Mouse (Mus musculus) liver, embryonic 12.5 days (tissue): ENCODE measurements at regions not wholly inside any gene's neighbourhood (a gene's known extent, or its start where the extent isn't known, plus 50 kb on each side); places are given as distances from the start of the nearest gene placed in this dataset.
"Not testable (repeated sequence)": the region's sequence is repeated elsewhere in the genome, so short reads cannot be mapped to it uniquely, and the experiment has no call there.

ENCODE experiments used
- ATAC-seq: fragments of 200-750 bp; cut with Nextera tagmentation; 2 replicates; pipeline ENCODE4 v1.8.0; 2017; ENCODE audit warnings: moderate number of reproducible peaks, mild to moderate bottlenecking, moderate library complexity
- H3K27ac ChIP-seq: fragments of 300-500 bp; sonication (generic); 2 replicates; pipeline ENCODE4 v1.5.1; 2016; ENCODE audit warnings: mild to moderate bottlenecking
- H3K27me3 ChIP-seq: fragments of 300-500 bp; sonication (generic); replicated peaks from 2 replicates; pipeline ENCODE4 v1.6.1; 2016; ENCODE audit warnings: mild to moderate bottlenecking, moderate library complexity
- H3K36me3 ChIP-seq: fragments of 300-500 bp; sonication (generic); 2 replicates; pipeline ENCODE4 v1.6.1; 2016; ENCODE audit warnings: mild to moderate bottlenecking, moderate library complexity
- H3K4me1 ChIP-seq: fragments of 300-500 bp; sonication (generic); 2 replicates; pipeline ENCODE4 v1.6.1; 2016
- H3K4me2 ChIP-seq: fragments of 300-500 bp; sonication (generic); 2 replicates; pipeline ENCODE4 v1.6.1; 2016; ENCODE audit warnings: mild to moderate bottlenecking, moderate library complexity
- H3K4me3 ChIP-seq: fragments of 300-500 bp; sonication (generic); 2 replicates; pipeline ENCODE4 v1.5.1; 2016; ENCODE audit warnings: mild to moderate bottlenecking, moderate library complexity
- H3K9ac ChIP-seq: fragments of 300-500 bp; sonication (generic); 2 replicates; pipeline ENCODE4 v1.6.1; 2016; ENCODE audit warnings: mild to moderate bottlenecking, moderate library complexity
- H3K9me3 ChIP-seq: fragments of 300-500 bp; sonication (generic); replicated peaks from 2 replicates; pipeline ENCODE4 v1.6.1; 2016; ENCODE audit warnings: mild to moderate bottlenecking, moderate library complexity
- WGBS: fragments of 180-500 bp; shearing (Covaris S2); methylation state at CpG from one replicate; pipeline ENCODE4 v1.1.7; 2016; ENCODE audit not compliant: insufficient replicate concordance; 5-methylcytosine and 5-hydroxymethylcytosine counted together

DNA sequence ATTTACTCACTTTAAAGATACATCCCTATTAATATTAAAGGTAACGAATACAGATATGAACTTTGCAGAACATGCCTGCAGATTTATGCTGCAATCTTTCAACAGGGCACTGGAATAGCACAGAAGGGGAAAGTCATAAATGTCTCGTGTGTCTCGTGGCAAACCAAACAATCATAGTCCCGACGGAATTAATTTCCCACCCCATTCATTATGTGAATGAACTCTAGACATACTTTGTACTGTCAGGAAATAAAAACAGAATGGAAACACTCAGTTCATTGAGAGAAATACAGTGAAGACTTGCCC, 288.1 kb upstream of the Zic4 start:
- Histone ChIP-seq H3K4me3 (no peak overlapping the region), H3K27ac (no peak overlapping the region), H3K4me1 (no peaks in the 10 kb centered on the region), H3K27me3 (no peaks in the 10 kb centered on the region), H3K9me3 (no peaks in the 10 kb centered on the region), H3K36me3 (no peaks in the 10 kb centered on the region), H3K9ac (no peak overlapping the region), H3K4me2 (no peak overlapping the region)
- 67% methylated on average over 5 of the region's 5 CpGs for WGBS
- ATAC-seq = no peak

DNA sequence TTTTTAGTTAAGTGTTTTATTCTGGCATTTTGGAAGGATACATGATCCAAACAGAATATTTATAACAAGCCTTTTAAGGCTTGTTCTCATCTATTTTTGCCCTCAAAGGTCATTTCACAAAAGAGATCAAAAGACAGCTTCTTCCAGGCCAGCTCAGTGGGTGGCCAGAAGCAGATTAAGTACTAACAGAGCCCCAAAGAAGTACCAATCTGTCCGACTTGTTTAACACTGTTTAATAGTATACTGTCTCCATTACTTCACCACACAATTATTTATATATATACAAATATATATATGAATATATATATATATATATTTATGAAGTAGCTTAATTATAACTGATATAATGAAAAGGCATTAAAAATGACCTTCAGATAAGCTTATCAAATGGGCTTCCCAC, 284.7 kb upstream of the Zic4 start:
- Histone ChIP-seq H3K36me3 (no peaks in the 10 kb centered on the region), H3K4me2 (no peak overlapping the region), H3K4me1 (no peaks in the 10 kb centered on the region), H3K27me3 (no peaks in the 10 kb centered on the region), H3K9me3 (no peaks in the 10 kb centered on the region; the same call in 1 of the 2 replicates), H3K9ac (no peak overlapping the region), H3K4me3 (no peak overlapping the region), H3K27ac (no peak overlapping the region)
- WGBS = 26% methylated on average over 1 of the region's 1 CpGs
- no peak for ATAC-seq

DNA sequence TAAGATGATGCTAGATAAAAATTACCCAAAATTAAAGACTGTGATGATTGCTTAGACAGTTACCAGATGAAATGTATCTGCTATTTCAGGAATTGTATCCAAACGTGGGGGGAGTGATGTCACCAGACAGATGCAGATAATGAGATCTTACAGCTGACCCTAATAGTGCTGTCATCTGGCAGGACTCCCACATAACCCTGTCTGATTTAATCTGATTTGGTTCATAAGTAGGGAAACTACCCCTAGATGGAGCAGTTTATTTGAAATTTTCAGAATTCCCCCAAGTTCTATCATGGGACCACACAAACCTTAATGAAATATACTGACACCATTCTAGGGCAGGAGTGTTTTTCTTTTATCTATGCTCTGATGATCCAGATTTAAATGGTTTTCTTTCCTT, 278.4 kb upstream of the Zic4 start:
- no peaks in the 10 kb centered on the region for H3K4me1 ChIP-seq
- no peak overlapping the region for H3K4me3 ChIP-seq
- no peak overlapping the region for H3K4me2 ChIP-seq
- no peak overlapping the region for H3K9ac ChIP-seq
- ATAC-seq = no peak
- WGBS = 40% methylated on average over 1 of the region's 1 CpGs
- H3K9me3 ChIP-seq = no peaks in the 10 kb centered on the region; the same call in 1 of the 2 replicates
- no peak overlapping the region for H3K27ac ChIP-seq
- H3K36me3 ChIP-seq = no peaks in the 10 kb centered on the region
- no peaks in the 10 kb centered on the region for H3K27me3 ChIP-seq

DNA sequence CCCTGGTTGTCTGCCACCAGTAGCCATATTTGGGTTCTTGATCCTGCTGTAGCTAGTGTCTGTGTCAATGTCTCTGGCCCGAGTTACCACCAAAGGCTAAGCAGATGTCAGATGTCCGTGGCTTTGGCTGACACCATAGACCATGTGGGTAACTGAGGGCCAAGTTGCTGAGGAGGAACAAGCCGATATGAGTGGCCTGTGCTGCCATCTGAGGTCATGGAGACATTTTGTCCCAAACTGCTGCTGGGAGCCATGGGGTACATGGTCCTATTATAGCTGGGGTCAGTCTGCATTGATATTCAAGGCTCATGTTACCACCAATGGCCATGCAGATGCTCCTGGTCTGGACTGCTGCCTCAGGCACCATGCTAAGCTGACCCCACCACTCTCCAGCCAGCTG, 276.3 kb upstream of the Zic4 start:
- no peaks in the 10 kb centered on the region for H3K36me3 ChIP-seq
- ATAC-seq = no peak
- no peak overlapping the region for H3K27ac ChIP-seq
- no peaks in the 10 kb centered on the region for H3K27me3 ChIP-seq
- H3K9ac ChIP-seq = no peak overlapping the region
- H3K9me3 ChIP-seq = no peaks in the 10 kb centered on the region; the same call in 1 of the 2 replicates
- H3K4me3 ChIP-seq = no peak overlapping the region
- no peak overlapping the region for H3K4me2 ChIP-seq
- no peaks in the 10 kb centered on the region for H3K4me1 ChIP-seq
- WGBS = 66% methylated on average over 3 of the region's 3 CpGs

DNA sequence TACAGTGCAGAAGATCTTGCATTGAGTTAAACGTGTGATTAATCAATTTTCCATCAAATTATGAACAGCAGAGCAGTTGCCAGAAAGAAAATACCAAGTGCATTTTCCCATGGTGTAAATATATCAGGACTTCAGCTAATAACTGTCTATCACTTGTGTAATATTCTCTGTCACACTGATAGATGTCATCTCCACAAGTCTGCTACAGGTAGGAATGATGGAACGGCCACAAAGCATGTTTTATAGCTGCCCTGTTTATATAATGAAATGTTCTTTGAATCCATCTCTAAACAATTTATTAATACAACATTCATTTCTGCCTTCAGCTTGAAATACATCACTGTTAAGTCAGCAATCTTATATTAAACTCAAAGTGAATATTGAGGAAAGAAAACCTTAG, 272.9 kb upstream of the Zic4 start:
- Histone ChIP-seq H3K4me2 (no peak overlapping the region), H3K9me3 (no peaks in the 10 kb centered on the region), H3K4me3 (no peak overlapping the region), H3K4me1 (no peaks in the 10 kb centered on the region), H3K36me3 (no peaks in the 10 kb centered on the region), H3K9ac (no peak overlapping the region), H3K27me3 (no peaks in the 10 kb centered on the region), H3K27ac (no peak overlapping the region)
- 34% methylated on average over 2 of the region's 2 CpGs for WGBS
- no peak for ATAC-seq

DNA sequence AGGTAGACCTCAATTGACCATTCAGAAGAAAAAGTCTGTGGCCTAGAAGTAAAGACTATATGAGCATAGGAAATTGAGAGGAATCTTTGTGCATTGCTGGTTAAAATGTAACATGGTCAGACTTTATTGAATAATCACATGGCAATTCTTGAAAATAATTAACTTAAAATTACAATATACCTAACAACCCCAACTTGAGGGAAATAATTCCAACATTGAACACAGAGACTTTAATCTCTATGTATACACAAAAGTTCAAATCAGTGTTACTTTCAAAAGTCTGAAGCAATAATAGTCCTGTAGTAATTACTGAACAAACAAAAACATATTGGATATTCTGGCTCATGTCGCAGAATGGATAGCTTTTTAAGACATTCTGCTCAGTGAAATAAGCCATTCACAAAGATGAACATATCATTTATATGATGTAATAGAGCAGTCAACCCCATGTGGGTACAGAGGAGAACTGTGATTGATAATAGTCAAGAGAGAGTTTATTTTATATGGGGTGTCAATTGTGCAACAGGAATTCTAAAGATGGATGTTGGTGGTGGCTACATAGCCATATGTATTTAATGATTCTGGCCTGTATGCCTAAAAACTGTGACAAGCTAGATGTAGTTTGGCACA, 270.7 kb upstream of the Zic4 start:
- no peak overlapping the region for H3K27ac ChIP-seq
- WGBS = 71% methylated on average over 1 of the region's 1 CpGs
- no peak overlapping the region for H3K4me3 ChIP-seq
- no peaks in the 10 kb centered on the region for H3K36me3 ChIP-seq
- H3K9ac ChIP-seq = no peak overlapping the region
- no peak overlapping the region for H3K4me2 ChIP-seq
- ATAC-seq = no peak
- H3K9me3 ChIP-seq = no peaks in the 10 kb centered on the region
- no peaks in the 10 kb centered on the region for H3K4me1 ChIP-seq
- H3K27me3 ChIP-seq = no peaks in the 10 kb centered on the region

DNA sequence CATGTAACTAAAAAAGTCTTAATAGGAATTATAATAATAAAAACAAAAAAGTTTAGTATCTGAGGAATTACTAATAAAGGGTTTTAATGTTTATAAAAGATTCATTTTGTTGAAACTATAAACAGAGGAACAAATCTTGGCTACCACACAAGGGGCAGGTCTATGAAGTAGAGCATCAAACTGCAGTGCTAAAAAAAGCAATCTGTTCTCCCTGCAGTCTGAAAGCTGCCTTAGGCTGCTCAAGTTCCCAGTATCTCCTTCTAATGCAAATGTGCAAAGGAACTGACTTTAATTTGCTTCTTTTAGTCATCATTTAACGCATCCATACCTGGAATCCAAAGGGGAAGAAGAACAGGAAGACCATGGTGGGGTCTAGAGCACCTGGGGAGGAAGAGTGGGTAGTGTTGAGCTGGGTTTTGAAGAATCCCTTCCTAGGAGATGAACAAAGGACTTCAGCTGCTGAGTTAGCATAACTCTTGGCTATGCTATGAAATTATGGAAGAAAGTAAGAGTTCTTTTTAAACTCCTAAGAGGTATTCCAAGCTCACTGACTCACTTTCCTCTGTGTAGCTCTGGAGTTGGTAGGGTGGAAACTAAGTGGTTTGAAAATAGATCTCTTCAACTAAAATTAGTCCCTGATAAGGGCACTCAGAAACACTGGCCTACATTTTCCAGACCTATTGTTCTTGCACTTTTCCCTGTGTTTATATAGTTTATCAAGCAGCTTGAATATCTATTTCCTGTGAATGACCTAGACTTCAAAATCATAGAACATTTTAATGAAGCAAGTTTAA, 260.4 kb upstream of the Zic4 start:
- H3K9ac ChIP-seq = no peak overlapping the region
- H3K9me3 ChIP-seq = no peaks in the 10 kb centered on the region
- WGBS = 41% methylated on average over 1 of the region's 1 CpGs
- no peaks in the 10 kb centered on the region for H3K27me3 ChIP-seq
- ATAC-seq = no peak
- no peak overlapping the region for H3K27ac ChIP-seq
- H3K36me3 ChIP-seq = no peaks in the 10 kb centered on the region
- no peak overlapping the region for H3K4me2 ChIP-seq
- H3K4me3 ChIP-seq = no peak overlapping the region
- no peaks in the 10 kb centered on the region for H3K4me1 ChIP-seq

DNA sequence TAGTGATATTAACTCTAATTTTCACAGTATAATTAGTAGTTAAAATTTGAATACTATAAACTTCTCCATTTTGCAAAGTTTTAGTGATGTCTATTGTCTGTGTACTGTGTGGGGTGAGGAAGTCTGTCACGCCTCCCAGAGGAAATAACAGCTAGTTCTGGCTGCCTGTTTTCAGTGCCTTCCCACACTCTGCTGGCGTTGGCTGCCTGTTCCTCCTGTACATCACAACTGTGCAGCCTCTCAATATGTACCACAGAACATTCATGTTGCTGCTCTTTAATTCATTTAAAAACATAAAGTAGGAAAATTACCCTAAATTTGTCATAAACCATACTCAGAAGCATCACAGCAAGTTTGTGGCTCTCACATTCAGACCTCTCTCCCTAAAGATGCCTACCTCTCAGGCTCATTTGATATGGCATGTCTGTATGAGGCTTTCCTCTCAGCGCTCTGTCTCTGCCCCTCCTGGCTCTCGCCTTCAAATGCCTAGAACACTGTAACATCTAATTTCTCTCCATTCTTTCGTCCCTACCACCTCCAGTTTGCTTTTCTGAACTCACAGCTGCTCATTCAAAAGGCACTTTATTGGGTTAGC, 239.7 kb upstream of the Zic4 start:
- Histone ChIP-seq H3K9me3 (no peaks in the 10 kb centered on the region), H3K4me2 (no peak overlapping the region), H3K9ac (no peak overlapping the region), H3K4me1 (no peaks in the 10 kb centered on the region), H3K4me3 (no peak overlapping the region), H3K27me3 (no peaks in the 10 kb centered on the region), H3K27ac (no peak overlapping the region), H3K36me3 (no peaks in the 10 kb centered on the region)
- 56% methylated on average over 5 of the region's 5 CpGs for WGBS
- no peak for ATAC-seq

DNA sequence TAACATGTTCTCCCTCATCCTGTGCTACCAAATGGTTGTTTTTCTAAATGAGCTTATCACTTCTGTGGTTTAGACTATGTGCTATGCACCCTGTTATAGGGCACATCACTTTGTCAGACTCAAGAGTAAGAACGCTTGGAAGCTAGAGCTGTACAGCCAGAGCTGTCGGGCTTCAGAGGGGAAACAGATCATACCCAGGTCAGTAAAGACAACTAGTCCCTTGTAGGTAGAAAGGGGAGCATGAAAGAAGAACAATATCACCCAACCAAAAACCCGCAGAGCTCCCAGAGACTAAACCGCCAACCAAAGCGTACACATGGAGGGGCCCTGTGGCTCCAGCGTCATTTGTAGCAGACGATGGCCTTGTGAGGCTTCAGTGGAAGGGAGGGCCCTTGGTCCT, 239.0 kb upstream of the Zic4 start:
- Histone ChIP-seq H3K36me3 (no peaks in the 10 kb centered on the region), H3K4me3 (no peak overlapping the region), H3K4me1 (no peaks in the 10 kb centered on the region), H3K4me2 (no peak overlapping the region), H3K9ac (no peak overlapping the region), H3K27me3 (no peaks in the 10 kb centered on the region), H3K27ac (no peak overlapping the region), H3K9me3 (no peaks in the 10 kb centered on the region)
- ATAC-seq = no peak
- 74% methylated on average over 7 of the region's 7 CpGs for WGBS

DNA sequence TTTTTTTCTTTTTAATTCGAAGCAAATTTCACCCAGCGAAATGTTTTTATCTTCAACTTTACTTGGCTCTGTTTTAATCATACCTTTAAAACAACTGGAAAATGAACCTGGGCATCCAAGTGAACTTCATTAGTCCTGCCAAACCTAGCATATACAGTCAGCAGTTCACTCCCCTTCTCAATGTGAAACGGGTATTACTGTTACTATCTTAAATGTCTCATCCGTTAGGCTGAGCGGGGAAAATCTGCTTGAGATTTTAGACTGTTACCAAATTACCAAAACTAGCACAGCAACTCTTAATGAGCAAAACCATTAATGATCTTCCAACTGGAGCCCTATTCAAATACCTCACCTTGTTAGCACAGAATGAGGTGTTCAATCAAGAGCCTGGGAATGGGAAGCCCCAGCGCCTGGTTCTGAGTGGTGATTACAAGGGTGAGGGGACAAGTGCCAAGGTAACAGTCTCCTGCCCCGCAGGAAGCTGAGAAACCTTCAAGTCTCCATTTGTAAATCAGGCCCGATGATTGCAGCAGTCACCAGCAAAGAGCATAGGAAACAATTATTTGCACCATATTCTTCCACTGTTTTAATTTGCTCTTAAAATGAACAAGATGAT, 235.5 kb upstream of the Zic4 start:
- no peaks in the 10 kb centered on the region for H3K36me3 ChIP-seq
- no peak overlapping the region for H3K4me3 ChIP-seq
- H3K27me3 ChIP-seq = no peaks in the 10 kb centered on the region
- no peak for ATAC-seq
- H3K27ac ChIP-seq = no peak overlapping the region
- no peaks in the 10 kb centered on the region for H3K4me1 ChIP-seq
- no peak overlapping the region for H3K9ac ChIP-seq
- no peaks in the 10 kb centered on the region for H3K9me3 ChIP-seq
- H3K4me2 ChIP-seq = no peak overlapping the region
- WGBS = 45% methylated on average over 8 of the region's 8 CpGs

DNA sequence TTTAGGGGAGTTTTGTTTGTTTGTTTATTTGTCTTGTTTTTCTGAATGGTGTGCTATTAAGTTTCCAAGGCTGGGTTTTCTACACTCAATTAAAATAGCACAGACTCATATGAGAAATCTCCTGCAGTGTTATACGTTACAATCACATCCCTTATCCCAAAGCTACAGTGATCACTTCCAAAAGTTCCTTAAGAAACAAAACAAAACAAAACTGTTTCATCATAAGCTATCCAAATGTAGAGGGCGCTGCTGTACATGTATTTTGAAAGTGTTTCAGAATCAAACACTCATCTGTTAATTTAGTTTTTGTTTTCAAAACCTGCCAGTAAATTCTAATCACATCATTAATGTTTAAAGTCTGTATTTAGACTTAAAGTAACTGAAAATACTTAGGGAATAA, 233.7 kb upstream of the Zic4 start:
- not testable (repeated sequence) for H3K9ac ChIP-seq, H3K4me1 ChIP-seq, H3K4me3 ChIP-seq, ATAC-seq, H3K4me2 ChIP-seq, H3K36me3 ChIP-seq, H3K9me3 ChIP-seq, H3K27ac ChIP-seq, H3K27me3 ChIP-seq
- 42% methylated on average over 2 of the region's 2 CpGs for WGBS

DNA sequence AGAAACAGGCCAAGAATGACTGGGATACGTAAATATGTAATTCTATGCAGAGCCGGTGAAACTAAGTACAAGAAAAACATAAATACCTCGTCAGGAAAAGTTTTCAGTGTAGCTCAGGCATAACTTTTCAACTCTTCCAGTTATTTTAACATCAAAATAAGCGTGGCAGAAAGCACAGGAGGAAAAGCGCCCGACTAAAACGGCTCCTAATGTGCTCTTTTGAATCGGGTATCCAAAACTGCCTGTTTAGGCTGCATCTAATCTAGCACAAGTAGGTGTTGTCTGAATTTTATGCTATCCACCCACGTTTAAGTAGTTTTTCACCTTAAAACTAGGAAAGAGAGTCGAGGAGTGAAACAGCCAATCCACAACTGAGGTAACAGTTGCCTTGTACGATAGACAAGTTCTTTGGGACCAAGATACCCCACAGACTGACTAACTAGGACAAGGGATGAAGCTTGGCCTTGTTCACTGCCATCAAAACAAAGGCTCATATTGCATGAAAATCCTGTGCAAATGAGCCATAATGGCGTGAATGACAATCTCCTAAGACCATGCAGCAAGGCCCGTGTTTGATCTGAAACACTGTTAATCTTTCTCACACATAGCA, 232.0 kb upstream of the Zic4 start:
- Histone ChIP-seq H3K27ac (no peak overlapping the region), H3K4me3 (no peak overlapping the region), H3K36me3 (no peaks in the 10 kb centered on the region), H3K9me3 (no peaks in the 10 kb centered on the region), H3K9ac (no peak overlapping the region), H3K4me1 (no peaks in the 10 kb centered on the region), H3K27me3 (no peaks in the 10 kb centered on the region), H3K4me2 (no peak overlapping the region)
- 64% methylated on average over 13 of the region's 13 CpGs for WGBS
- no peak for ATAC-seq
